Mouse (Mus musculus): ENCODE data around the gene 4922502D21Rik. TPM values are rescaled to one million over a fixed set of nuclear protein-coding genes. Genes with fewer than 3 reads are reported as not detected.

Gene 4922502D21Rik
- polyA plus RNA-seq, 1 experiment from 2014 or later, result not detected

GRCm38 (mm10) chr6:129319331-129319730 is 12.3 kb downstream of the 4922502D21Rik start:
- Histone ChIP-seq H3K4me3 (ENCODE audit: low read depth, low read length) (no peak overlapping the region), H3K27me3 (replicated peaks; ENCODE audit: control insufficient read depth, insufficient read depth, low read length) (no peaks in the 10 kb centered on the region), H3K9ac (ENCODE audit: low read depth, low read length) (no peak overlapping the region), H3K9me3 (ENCODE audit: control insufficient read depth, low read length) (no peaks in the 10 kb centered on the region), H3K27ac (ENCODE audit: low read depth, low read length) (no peak overlapping the region), H3K4me1 (replicated peaks; ENCODE audit: control insufficient read depth, insufficient read depth, low read length) (no peaks in the 10 kb centered on the region), H3K36me3 (ENCODE audit: control insufficient read depth, insufficient read depth, low read length) (no peaks in the 10 kb centered on the region), H3K4me2 (no peak overlapping the region)
- WGBS, result 68% methylated on average over 4 of the region's 4 CpGs
- DNase-seq (ENCODE audit: low spot score) (no peak), ATAC-seq (replicated peaks; ENCODE audit: low FRiP score) (no peak)

- H3K27me3 ChIP-seq (replicated peaks; ENCODE audit: control insufficient read depth, insufficient read depth, low read length), result no peaks in the 10 kb centered on the region
- no peak for ATAC-seq (replicated peaks; ENCODE audit: low FRiP score)
- no peak overlapping the region for H3K4me3 ChIP-seq (ENCODE audit: low read depth, low read length)
- no peak overlapping the region for H3K27ac ChIP-seq (ENCODE audit: low read depth, low read length)
- H3K9me3 ChIP-seq (ENCODE audit: control insufficient read depth, low read length), result no peaks in the 10 kb centered on the region
- DNase-seq (ENCODE audit: low spot score), result no peak
- H3K4me2 ChIP-seq, result no peak overlapping the region
- no peak overlapping the region for H3K9ac ChIP-seq (ENCODE audit: low read depth, low read length)
- no peaks in the 10 kb centered on the region for H3K4me1 ChIP-seq (replicated peaks; ENCODE audit: control insufficient read depth, insufficient read depth, low read length)
- WGBS, result 39% methylated on average over 1 of the region's 1 CpGs
- H3K36me3 ChIP-seq (ENCODE audit: control insufficient read depth, insufficient read depth, low read length), result no peaks in the 10 kb centered on the region
These were observed 13.2 kb downstream of the 4922502D21Rik start for GRCm38 (mm10) chr6:129318395-129318794.

- Histone ChIP-seq H3K9me3 (ENCODE audit: control insufficient read depth, low read length) (no peaks in the 10 kb centered on the region), H3K36me3 (ENCODE audit: control insufficient read depth, insufficient read depth, low read length) (no peaks in the 10 kb centered on the region), H3K27me3 (replicated peaks; ENCODE audit: control insufficient read depth, insufficient read depth, low read length) (no peaks in the 10 kb centered on the region), H3K4me3 (ENCODE audit: low read depth, low read length) (no peak overlapping the region), H3K9ac (ENCODE audit: low read depth, low read length) (no peak overlapping the region), H3K4me1 (replicated peaks; ENCODE audit: control insufficient read depth, insufficient read depth, low read length) (no peaks in the 10 kb centered on the region), H3K27ac (ENCODE audit: low read depth, low read length) (no peak overlapping the region), H3K4me2 (no peak overlapping the region)
- DNase-seq (ENCODE audit: low spot score), result no peak
- ATAC-seq (replicated peaks; ENCODE audit: low FRiP score), result no peak
- 70% methylated on average over 2 of the region's 2 CpGs for WGBS
These were observed 15.1 kb downstream of the 4922502D21Rik start for GRCm38 (mm10) chr6:129316463-129316862.

GRCm38 (mm10) chr6:129315698-129316097 is 15.9 kb downstream of the 4922502D21Rik start:
- Histone ChIP-seq H3K27ac (ENCODE audit: low read depth, low read length) (no peak overlapping the region), H3K9me3 (ENCODE audit: control insufficient read depth, low read length) (no peaks in the 10 kb centered on the region), H3K4me1 (replicated peaks; ENCODE audit: control insufficient read depth, insufficient read depth, low read length) (no peaks in the 10 kb centered on the region), H3K9ac (ENCODE audit: low read depth, low read length) (no peak overlapping the region), H3K36me3 (ENCODE audit: control insufficient read depth, insufficient read depth, low read length) (no peaks in the 10 kb centered on the region), H3K27me3 (replicated peaks; ENCODE audit: control insufficient read depth, insufficient read depth, low read length) (no peaks in the 10 kb centered on the region), H3K4me2 (no peak overlapping the region), H3K4me3 (ENCODE audit: low read depth, low read length) (no peak overlapping the region)
- WGBS, result 32% methylated on average over 1 of the region's 1 CpGs
- DNase-seq (ENCODE audit: low spot score) (no peak), ATAC-seq (replicated peaks; ENCODE audit: low FRiP score) (no peak)

- Histone ChIP-seq H3K4me3 (ENCODE audit: low read depth, low read length) (no peak overlapping the region), H3K27ac (ENCODE audit: low read depth, low read length) (no peak overlapping the region), H3K4me1 (replicated peaks; ENCODE audit: control insufficient read depth, insufficient read depth, low read length) (no peaks in the 10 kb centered on the region), H3K27me3 (replicated peaks; ENCODE audit: control insufficient read depth, insufficient read depth, low read length) (no peaks in the 10 kb centered on the region), H3K9me3 (ENCODE audit: control insufficient read depth, low read length) (no peaks in the 10 kb centered on the region), H3K36me3 (ENCODE audit: control insufficient read depth, insufficient read depth, low read length) (no peaks in the 10 kb centered on the region), H3K9ac (ENCODE audit: low read depth, low read length) (no peak overlapping the region), H3K4me2 (no peak overlapping the region)
- DNase-seq (ENCODE audit: low spot score), result no peak
- ATAC-seq (replicated peaks; ENCODE audit: low FRiP score), result no peak
- WGBS, result 76% methylated on average over 3 of the region's 3 CpGs
These were observed 16.9 kb downstream of the 4922502D21Rik start for GRCm38 (mm10) chr6:129314655-129315168.

GRCm38 (mm10) chr6:129312499-129312898 is 19.1 kb downstream of the 4922502D21Rik start:
- Histone ChIP-seq H3K36me3 (ENCODE audit: control insufficient read depth, insufficient read depth, low read length) (no peaks in the 10 kb centered on the region), H3K27me3 (replicated peaks; ENCODE audit: control insufficient read depth, insufficient read depth, low read length) (no peaks in the 10 kb centered on the region), H3K27ac (ENCODE audit: low read depth, low read length) (no peak overlapping the region), H3K4me1 (replicated peaks; ENCODE audit: control insufficient read depth, insufficient read depth, low read length) (no peaks in the 10 kb centered on the region), H3K4me3 (ENCODE audit: low read depth, low read length) (no peak overlapping the region), H3K9me3 (ENCODE audit: control insufficient read depth, low read length) (no peaks in the 10 kb centered on the region), H3K9ac (ENCODE audit: low read depth, low read length) (no peak overlapping the region), H3K4me2 (no peak overlapping the region)
- DNase-seq (ENCODE audit: low spot score), result no peak
- no peak for ATAC-seq (replicated peaks; ENCODE audit: low FRiP score)
- WGBS, result 81% methylated on average over 3 of the region's 3 CpGs

GRCm38 (mm10) chr6:129304180-129304579 is 27.4 kb downstream of the 4922502D21Rik start:
- Histone ChIP-seq H3K36me3 (ENCODE audit: control insufficient read depth, insufficient read depth, low read length) (no peaks in the 10 kb centered on the region), H3K4me3 (ENCODE audit: low read depth, low read length) (no peak overlapping the region), H3K9me3 (ENCODE audit: control insufficient read depth, low read length) (no peaks in the 10 kb centered on the region), H3K27me3 (replicated peaks; ENCODE audit: control insufficient read depth, insufficient read depth, low read length) (no peaks in the 10 kb centered on the region), H3K27ac (ENCODE audit: low read depth, low read length) (no peak overlapping the region), H3K4me2 (no peak overlapping the region), H3K4me1 (replicated peaks; ENCODE audit: control insufficient read depth, insufficient read depth, low read length) (no peaks in the 10 kb centered on the region), H3K9ac (ENCODE audit: low read depth, low read length) (no peak overlapping the region)
- WGBS, result 41% methylated on average over 1 of the region's 1 CpGs
- ATAC-seq (replicated peaks; ENCODE audit: low FRiP score) (no peak), DNase-seq (ENCODE audit: low spot score) (no peak)

- Histone ChIP-seq H3K27ac (ENCODE audit: low read depth, low read length) (no peak overlapping the region), H3K4me3 (ENCODE audit: low read depth, low read length) (no peak overlapping the region), H3K9me3 (ENCODE audit: control insufficient read depth, low read length) (no peaks in the 10 kb centered on the region), H3K4me1 (replicated peaks; ENCODE audit: control insufficient read depth, insufficient read depth, low read length) (no peaks in the 10 kb centered on the region), H3K36me3 (ENCODE audit: control insufficient read depth, insufficient read depth, low read length) (no peaks in the 10 kb centered on the region), H3K9ac (ENCODE audit: low read depth, low read length) (no peak overlapping the region), H3K27me3 (replicated peaks; ENCODE audit: control insufficient read depth, insufficient read depth, low read length) (no peaks in the 10 kb centered on the region), H3K4me2 (no peak overlapping the region)
- DNase-seq (ENCODE audit: low spot score) (no peak), ATAC-seq (replicated peaks; ENCODE audit: low FRiP score) (no peak)
These were observed 42.9 kb downstream of the 4922502D21Rik start for GRCm38 (mm10) chr6:129288708-129289107.

GRCm38 (mm10) chr6:129284384-129285104 is 47.1 kb downstream of the 4922502D21Rik start:
- H3K9me3 ChIP-seq (ENCODE audit: control insufficient read depth, low read length), result no peaks in the 10 kb centered on the region
- H3K4me1 ChIP-seq (replicated peaks; ENCODE audit: control insufficient read depth, insufficient read depth, low read length), result no peaks in the 10 kb centered on the region
- H3K36me3 ChIP-seq (ENCODE audit: control insufficient read depth, insufficient read depth, low read length), result no peaks in the 10 kb centered on the region
- no peak overlapping the region for H3K4me3 ChIP-seq (ENCODE audit: low read depth, low read length)
- no peak for DNase-seq (ENCODE audit: low spot score)
- no peak overlapping the region for H3K9ac ChIP-seq (ENCODE audit: low read depth, low read length)
- ATAC-seq (replicated peaks; ENCODE audit: low FRiP score), result peak; percentile 75
- 39% methylated on average over 7 of the region's 7 CpGs for WGBS
- no peak overlapping the region for H3K4me2 ChIP-seq
- no peaks in the 10 kb centered on the region for H3K27me3 ChIP-seq (replicated peaks; ENCODE audit: control insufficient read depth, insufficient read depth, low read length)
- H3K27ac ChIP-seq (ENCODE audit: low read depth, low read length), result no peak overlapping the region

All from liver, embryonic 11.5 days (tissue).